Mouse (Mus musculus) cerebellum, adult (tissue): ENCODE results near the gene Ddx43.
"Not testable (repeated sequence)": the region's sequence is repeated elsewhere in the genome, so short reads cannot be mapped to it uniquely, and the experiment has no call there.

Source experiments
- ATAC-seq: cut with Nextera tagmentation; 2 replicates; pipeline ENCODE4 v1.9.2; 2017; ENCODE audit warnings: mild to moderate bottlenecking, moderate library complexity, mixed read lengths; ENCODE audit not compliant: insufficient number of reproducible peaks, low FRiP score, low TSS enrichment

Gene Ddx43

DNA sequence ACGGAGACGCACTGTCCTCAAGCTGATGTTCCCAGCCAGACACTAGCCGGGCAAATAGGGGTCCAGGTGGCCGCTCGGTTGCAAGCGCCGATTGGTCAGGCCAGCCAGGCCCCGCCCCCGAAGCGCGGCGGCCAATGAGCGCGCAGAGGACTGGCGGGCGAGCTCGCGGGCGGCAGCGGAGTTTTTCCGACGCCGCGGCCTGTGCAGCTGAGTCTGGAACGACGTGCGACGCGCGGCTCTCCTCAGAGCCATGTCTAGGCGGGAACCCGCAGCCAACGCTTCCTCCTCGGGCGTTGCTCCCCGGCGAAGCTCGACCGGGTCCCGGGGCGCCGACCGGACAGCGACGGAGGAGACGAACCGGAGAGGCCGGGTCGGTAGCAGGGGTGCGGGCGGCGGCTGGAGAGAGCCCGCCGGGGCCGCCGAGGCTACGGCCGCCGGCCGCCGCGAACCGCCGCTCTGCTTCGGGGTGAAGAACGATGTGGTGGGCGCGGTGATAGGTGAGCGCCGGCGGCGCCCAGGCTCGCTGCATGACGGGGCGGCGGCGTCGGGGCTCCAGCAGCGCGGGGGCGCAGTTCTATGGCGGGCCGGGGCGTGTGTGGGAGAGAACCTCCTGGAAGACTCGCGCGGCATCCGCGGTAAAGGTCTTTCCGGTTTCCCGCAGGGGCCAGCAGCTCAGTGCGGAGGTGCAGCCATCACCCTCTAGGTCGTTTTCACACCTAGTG is at the start of gene Ddx43:
TSS of gene Ddx43 (plus strand) at position 148 of the 722 bp plus-strand sequence.
- no peak for ATAC-seq

DNA sequence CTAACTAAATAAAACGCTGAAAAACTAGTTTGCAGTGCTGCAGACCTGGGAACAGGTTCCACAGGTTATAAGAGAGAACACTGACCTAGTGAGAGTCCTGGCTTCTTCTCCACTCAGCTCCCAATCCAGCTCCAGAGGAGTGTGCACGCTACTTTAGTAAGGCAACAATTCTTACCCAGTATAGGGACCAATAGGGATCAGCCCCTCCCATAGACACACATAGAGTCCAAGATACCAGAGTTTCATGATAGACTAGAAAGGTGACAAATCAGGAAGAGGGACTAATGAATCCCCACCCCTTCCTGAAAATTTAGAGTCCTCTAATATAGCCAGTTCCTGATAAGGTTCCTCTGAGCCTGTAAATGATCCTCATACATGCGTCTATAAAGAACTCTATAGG is 48.6 kb upstream of the Ddx43 start:
- ATAC-seq: no peak

GRCm38 (mm10) chr9:78348206-78349004 is 47.2 kb upstream of the Ddx43 start:
- not testable (repeated sequence) for ATAC-seq

GRCm38 (mm10) chr9:78349141-78349540 is 46.4 kb upstream of the Ddx43 start:
- not testable (repeated sequence) for ATAC-seq

GRCm38 (mm10) chr9:78350007-78350406 is 45.6 kb upstream of the Ddx43 start:
- ATAC-seq: not testable (repeated sequence)

DNA sequence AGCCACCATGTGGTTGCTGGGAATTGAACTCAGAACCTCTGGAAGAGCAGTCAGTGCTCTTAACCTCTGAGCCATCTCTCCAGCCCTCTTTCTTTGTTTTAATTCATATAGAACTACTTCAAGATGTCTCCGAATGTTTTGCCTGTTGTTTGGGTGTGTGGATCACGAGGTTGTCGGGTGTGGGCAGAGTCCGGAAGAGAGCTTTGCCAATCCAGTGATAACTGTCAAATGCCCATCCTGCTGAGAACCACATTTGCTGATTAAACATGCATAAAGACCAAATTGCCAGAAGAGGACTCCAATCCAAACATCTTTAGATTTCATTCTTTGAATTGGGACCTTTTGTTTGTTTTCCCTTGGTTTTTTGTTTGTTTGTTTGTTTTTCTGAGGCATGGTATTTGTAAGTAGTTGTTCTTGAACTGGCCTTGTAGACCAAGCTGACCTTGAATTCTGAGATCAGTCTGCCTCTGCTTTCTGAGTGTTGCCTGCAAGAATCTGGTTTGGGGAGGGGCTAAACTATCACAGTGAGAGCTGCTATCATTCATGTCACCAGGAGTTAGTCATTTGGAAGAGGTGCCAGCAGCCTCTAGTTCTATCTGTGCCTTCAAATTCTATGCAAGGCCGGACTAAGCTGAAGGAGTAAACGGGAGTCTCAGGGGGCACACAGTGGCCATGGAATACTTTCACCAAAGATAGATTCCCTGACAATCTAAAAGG is 43.9 kb upstream of the Ddx43 start:
- no peak for ATAC-seq

GRCm38 (mm10) chr9:78354665-78355578 is 40.7 kb upstream of the Ddx43 start:
- ATAC-seq: no peak

DNA sequence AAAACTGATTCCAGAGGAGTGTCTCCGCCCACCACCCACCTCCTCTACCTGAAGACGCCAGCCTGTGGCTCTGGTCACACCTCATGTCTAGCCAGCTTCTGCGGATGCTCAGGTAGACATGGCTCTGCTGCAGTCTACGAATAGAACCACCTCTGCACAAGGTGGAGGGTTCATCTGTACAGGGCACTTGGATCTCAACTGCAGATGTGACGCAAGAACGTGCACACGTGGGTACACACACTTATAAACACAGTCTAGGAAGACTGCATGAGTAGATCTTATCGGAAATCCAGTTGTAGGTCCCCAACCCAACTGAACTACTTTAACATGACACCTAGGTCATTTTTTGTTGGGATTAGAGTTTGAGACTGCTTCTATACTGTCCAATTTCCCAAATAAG is 40.0 kb upstream of the Ddx43 start, which contains the start of gene Gsta2:
TSS of gene Gsta2 (minus strand) at position 178 of the 400 bp plus-strand sequence.
- ATAC-seq: no peak

GRCm38 (mm10) chr9:78358053-78358452 is 37.5 kb upstream of the Ddx43 start:
- peak; percentile 36; the same call in 1 of the 2 replicates for ATAC-seq

DNA sequence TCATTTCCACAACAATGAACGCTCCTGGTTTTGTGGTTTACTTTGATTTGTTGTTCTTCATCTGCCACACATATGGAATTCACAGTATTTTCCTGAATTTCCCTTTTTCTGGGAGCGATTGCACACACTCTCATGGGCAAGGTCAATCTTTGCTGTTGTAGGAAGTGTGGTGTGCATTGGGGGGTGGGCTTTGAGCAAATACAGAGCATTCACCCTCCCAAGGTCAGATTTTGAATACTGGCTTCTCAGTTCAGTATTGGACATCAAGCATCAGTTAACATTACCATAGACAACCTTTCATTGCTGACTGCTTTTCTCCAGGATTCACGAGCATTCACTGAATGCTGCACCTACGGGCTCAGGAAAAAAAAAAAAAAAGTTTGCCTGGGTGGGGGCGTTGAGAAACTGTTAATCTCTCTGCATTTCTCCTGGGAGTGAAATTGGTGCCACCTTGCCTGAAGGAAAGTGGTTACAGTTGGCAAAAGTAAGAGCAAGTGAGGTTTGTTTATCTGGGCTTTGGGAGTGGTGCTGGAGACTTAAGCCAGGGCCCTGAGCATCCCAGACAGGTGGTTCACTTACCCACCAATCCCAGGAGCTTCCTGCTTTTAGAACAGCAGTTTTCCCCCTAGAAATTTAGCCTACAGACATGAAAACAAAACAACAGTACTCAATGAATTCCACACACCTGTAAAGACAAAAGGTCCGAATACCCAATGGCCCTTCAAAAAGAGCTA is 35.7 kb upstream of the Ddx43 start:
- ATAC-seq: no peak

DNA sequence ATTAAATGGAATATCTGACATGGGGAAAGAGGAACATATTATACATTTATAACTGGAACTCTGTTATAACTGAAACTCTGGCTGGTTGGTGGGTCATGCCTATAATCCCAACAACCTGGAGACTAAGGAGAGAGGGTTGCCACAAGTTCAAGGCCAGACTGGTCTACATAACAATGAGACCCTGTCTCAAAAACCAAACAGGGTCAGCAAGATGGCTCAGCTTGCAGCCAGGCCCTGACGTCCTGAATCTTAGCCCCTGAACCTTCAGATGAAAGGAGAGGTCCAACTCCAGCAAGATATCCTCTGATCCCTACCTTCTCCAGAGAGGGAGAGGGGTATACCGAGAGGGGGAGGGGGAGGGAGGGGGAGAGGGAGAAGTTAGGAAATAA is 35.1 kb upstream of the Ddx43 start:
- ATAC-seq: no peak

- ATAC-seq: no peak
Observed at GRCm38 (mm10) chr9:78363374-78363773, 32.2 kb upstream of the Ddx43 start.

- ATAC-seq: no peak
Observed at GRCm38 (mm10) chr9:78364701-78365100, 30.9 kb upstream of the Ddx43 start.

- ATAC-seq: no peak
Observed at GRCm38 (mm10) chr9:78365850-78366544, 29.6 kb upstream of the Ddx43 start.

DNA sequence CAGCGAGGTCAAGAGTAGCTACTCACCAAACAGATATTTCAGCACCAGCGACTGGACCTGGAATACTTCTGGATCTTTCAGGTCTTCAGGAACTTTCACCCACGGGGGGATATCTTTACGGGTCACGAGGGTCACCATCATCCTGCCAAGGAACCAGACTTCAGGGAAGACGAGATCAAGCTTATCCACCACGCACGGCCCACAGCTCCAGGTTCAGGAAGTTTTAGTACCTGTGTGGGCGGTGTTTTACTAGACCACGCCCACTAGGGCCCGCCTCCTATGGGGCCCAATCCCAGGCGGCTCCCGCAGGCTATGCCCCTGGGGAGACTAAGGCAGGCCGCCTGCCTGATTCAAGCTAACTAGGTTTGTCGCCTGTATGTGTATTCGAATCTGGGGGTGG is 27.6 kb upstream of the Ddx43 start, which contains the start of gene Dppa5a:
TSS of gene Dppa5a (minus strand) at position 219 of the 400 bp plus-strand sequence.
- not testable (repeated sequence) for ATAC-seq

GRCm38 (mm10) chr9:78368671-78369293 is 26.8 kb upstream of the Ddx43 start:
- ATAC-seq: no peak

GRCm38 (mm10) chr9:78369349-78369748 is 26.2 kb upstream of the Ddx43 start:
- ATAC-seq: no peak

- no peak for ATAC-seq
Observed at GRCm38 (mm10) chr9:78369786-78370185, 25.8 kb upstream of the Ddx43 start.
